Mouse (Mus musculus) heart, adult 2 months (tissue): ENCODE results near the gene Tmem132e.

Experiments
- CTCF ChIP-seq: fragments of 200-600 bp; IDR thresholded peaks from 2 replicates; pipeline ENCODE4 v1.8.1; 2022; ENCODE audit warnings: antibody characterized with exemption, mild to moderate bottlenecking, moderate library complexity
- EP300 ChIP-seq: fragments of 200-500 bp; IDR thresholded peaks from 2 replicates; pipeline ENCODE4 v1.6.1; 2011; ENCODE audit warnings: low read depth, low read length, control low read depth; ENCODE audit not compliant: insufficient read depth

DNA sequence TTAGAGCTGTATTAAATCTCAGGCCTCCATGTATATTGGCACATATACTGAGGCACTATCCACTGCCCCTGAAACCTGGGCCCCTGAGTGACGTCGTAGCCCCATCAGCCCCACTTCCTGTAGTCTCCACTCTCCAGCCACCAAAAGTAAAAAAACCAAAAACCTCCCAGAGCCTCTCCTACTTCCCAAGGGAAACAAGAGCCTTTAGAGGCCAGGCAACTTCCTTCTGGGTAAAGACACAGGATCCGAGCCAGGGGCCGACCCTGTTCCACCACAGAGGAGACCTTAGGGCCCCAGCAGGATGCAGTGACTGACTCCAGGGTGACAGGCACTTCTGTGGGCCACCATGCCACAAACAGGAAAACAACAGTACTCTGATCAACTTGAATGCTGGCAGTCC is 40.1 kb downstream of the Tmem132e start:
- TF ChIP-seq CTCF (no peak), EP300 (no peak)
